ENCODE assay signal across 33 mouse cellular contexts in the genomic region with DNA sequence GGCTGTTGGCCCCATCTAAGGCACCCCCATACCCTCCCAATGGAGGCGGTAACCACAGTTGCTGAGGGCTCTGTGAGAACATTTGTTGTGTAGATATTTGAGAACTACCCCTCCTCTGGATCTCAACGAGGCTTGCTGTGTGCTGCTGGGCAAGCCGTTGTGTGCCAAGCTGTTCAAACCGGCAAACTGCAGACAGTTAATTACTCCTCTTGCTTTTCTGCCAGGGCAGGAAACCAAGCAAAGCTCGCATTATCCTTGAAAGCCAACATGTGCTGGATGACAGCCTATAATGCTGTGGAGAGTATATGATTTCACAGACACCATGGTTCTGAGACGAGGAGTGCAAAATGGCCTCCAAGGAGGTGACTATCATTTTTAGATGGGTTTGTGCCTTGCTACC. TPM values are rescaled to one million over a fixed set of nuclear protein-coding genes. Genes with fewer than 3 reads are reported as not detected.
DNase-seq lines count a peak whose midpoint lies in the region; ATAC-seq and TF ChIP-seq lines count a peak whose summit lies in the region.
"Had no signal": no experiment of that assay in that cellular context is flagged by ENCODE, and none has a peak within 500 bp of the region (broad histone marks: within the 10 kb centered on the region; RNA-seq: fewer than 3 reads in every experiment).

No protein-coding gene starts in this region.

- H3K36me3 ChIP-seq in hindbrain, postnatal 0 days (ENCODE audit: insufficient read depth, low read length), result no peaks in the 10 kb centered on the region
- H3K36me3 ChIP-seq in hindbrain, embryonic 12.5 days, result no peaks in the 10 kb centered on the region
- no peaks in the 10 kb centered on the region for H3K36me3 ChIP-seq in limb, embryonic 15.5 days
- H3K36me3 ChIP-seq in thymus, adult 2 months (ENCODE audit: control insufficient read depth, insufficient read depth, low read length), result no peaks in the 10 kb centered on the region
- H3K36me3 ChIP-seq: heart, embryonic 13.5 days; hindbrain, embryonic 10.5 days; kidney, embryonic 15.5 days; midbrain, embryonic 15.5 days had no signal

- H3K4me2 ChIP-seq in hindbrain, postnatal 0 days (ENCODE audit: low read depth, low read length), result no peak overlapping the region
- no peak overlapping the region for H3K4me2 ChIP-seq in hindbrain, embryonic 12.5 days (replicated peaks)
- no peak overlapping the region for H3K4me2 ChIP-seq in limb, embryonic 15.5 days
- H3K4me2 ChIP-seq: heart, embryonic 13.5 days; kidney, embryonic 15.5 days; midbrain, embryonic 15.5 days had no signal

- no peaks in the 10 kb centered on the region for H3K4me1 ChIP-seq in hindbrain, postnatal 0 days (ENCODE audit: insufficient read depth, low read length)
- no peaks in the 10 kb centered on the region for H3K4me1 ChIP-seq in hindbrain, embryonic 12.5 days
- no peaks in the 10 kb centered on the region for H3K4me1 ChIP-seq in limb, embryonic 15.5 days
- 0 out of 2 replicates have a peak, but pooled peaks cover 2% of the 10 kb centered on the region for H3K4me1 ChIP-seq in thymus, adult 2 months (replicated peaks; ENCODE audit: control insufficient read depth, insufficient read depth, low read length)
- H3K4me1 ChIP-seq: heart, embryonic 13.5 days; hindbrain, embryonic 10.5 days; kidney, embryonic 15.5 days; midbrain, embryonic 15.5 days had no signal

- no peaks in the 10 kb centered on the region for H3K9me3 ChIP-seq in hindbrain, postnatal 0 days (ENCODE audit: low read length)
- H3K9me3 ChIP-seq in hindbrain, embryonic 12.5 days (replicated peaks), result no peaks in the 10 kb centered on the region
- H3K9me3 ChIP-seq in limb, embryonic 15.5 days, result no peaks in the 10 kb centered on the region
- H3K9me3 ChIP-seq: heart, embryonic 13.5 days; hindbrain, embryonic 10.5 days; kidney, embryonic 15.5 days; midbrain, embryonic 15.5 days had no signal

- no peak for TF ChIP-seq CTCF in hindbrain, postnatal 0 days (IDR thresholded peaks at IDR 0.05; ENCODE audit: low read depth)
- TF ChIP-seq CTCF in thymus, adult 2 months (IDR thresholded peaks at IDR 0.05; ENCODE audit: borderline replicate concordance, control insufficient read depth, extremely low read depth, insufficient read depth, low read length, poor library complexity), result no peak

- H3K27me3 ChIP-seq in hindbrain, postnatal 0 days (ENCODE audit: insufficient read depth, low read length), result no peaks in the 10 kb centered on the region
- H3K27me3 ChIP-seq in hindbrain, embryonic 12.5 days, result no peaks in the 10 kb centered on the region
- no peaks in the 10 kb centered on the region for H3K27me3 ChIP-seq in limb, embryonic 15.5 days
- no peaks in the 10 kb centered on the region for H3K27me3 ChIP-seq in thymus, adult 2 months (ENCODE audit: control insufficient read depth, insufficient read depth, low read length)
- H3K27me3 ChIP-seq: CH12.LX; heart, embryonic 13.5 days; kidney, embryonic 15.5 days; midbrain, embryonic 15.5 days had no signal

- DNase-seq in cerebellum, postnatal 10 days, result peak; percentile 47 to 68
- no peak for DNase-seq in frontal cortex, postnatal 14 days (ENCODE audit: low spot score in 2 of 2)
- DNase-seq in hindbrain, postnatal 0 days (ENCODE audit: low spot score), result peak; percentile 21
- DNase-seq in thymus, adult 2 months, result no peak
- DNase-seq: adrenal gland, adult 2 months; adrenal gland, postnatal 36 days; cerebellum, adult 11 months; cerebellum, adult 9-11 months; gastrocnemius, postnatal 25 days; heart, adult 18-20 months; heart, postnatal 10 days; kidney, adult 18-20 months; kidney, postnatal 25 days; liver; lung, adult 2 months; lung, postnatal 10 days; right cerebral cortex, adult 18-20 months; thymus, postnatal 4 days had no signal

- H3K27ac ChIP-seq in hindbrain, postnatal 0 days, result no peak overlapping the region
- H3K27ac ChIP-seq in hindbrain, embryonic 12.5 days, result no peak overlapping the region
- no peak overlapping the region for H3K27ac ChIP-seq in limb, embryonic 15.5 days
- H3K27ac ChIP-seq in thymus, adult 2 months (ENCODE audit: control insufficient read depth, insufficient read depth, low read length), result no peak overlapping the region
- H3K27ac ChIP-seq: heart, embryonic 13.5 days; hindbrain, embryonic 10.5 days; kidney, embryonic 15.5 days; layer of hippocampus, adult 2 months; left cerebral cortex, adult 2 months; liver, embryonic 14.5 days; macrophage; midbrain, embryonic 15.5 days had no signal

- no peak overlapping the region for H3K9ac ChIP-seq in hindbrain, postnatal 0 days (replicated peaks; ENCODE audit: low read length)
- no peak overlapping the region for H3K9ac ChIP-seq in hindbrain, embryonic 12.5 days
- no peak overlapping the region for H3K9ac ChIP-seq in limb, embryonic 15.5 days
- H3K9ac ChIP-seq: heart, embryonic 13.5 days; kidney, embryonic 15.5 days; liver, embryonic 14.5 days; midbrain, embryonic 15.5 days had no signal

- no peak for ATAC-seq in cerebellum, adult (ENCODE audit: insufficient number of reproducible peaks, low FRiP score, low TSS enrichment)
- ATAC-seq in frontal cortex, adult (ENCODE audit: low TSS enrichment), result peak; percentile 34; the same call in 1 of the 2 replicates
- ATAC-seq in hindbrain, postnatal 0 days, result no peak
- ATAC-seq in hindbrain, embryonic 12.5 days (ENCODE audit: low FRiP score), result no peak
- 0 out of 2 replicates have a peak, but pooled peaks have one; percentile 12 for ATAC-seq in limb, embryonic 15.5 days (ENCODE audit: insufficient number of reproducible peaks, low FRiP score, low TSS enrichment, low read depth)
- ATAC-seq: activated CD4-positive, CD25-positive, alpha-beta regulatory T cell, adult 4 months; midbrain, embryonic 15.5 days had no signal

- WGBS in hindbrain, postnatal 0 days, result 61% methylated on average over 6 of the region's 6 CpGs
- 90% methylated on average over 6 of the region's 6 CpGs for WGBS in hindbrain, embryonic 12.5 days
- WGBS in limb, embryonic 15.5 days, result 69% methylated on average over 6 of the region's 6 CpGs
- 85% methylated on average over 6 of the region's 6 CpGs for WGBS in thymus, adult 2 months

- TF ChIP-seq POLR2A in thymus, adult 2 months (IDR thresholded peaks at IDR 0.05; ENCODE audit: control insufficient read depth, extremely low read depth, insufficient read depth, low read length, poor library complexity), result no peak

- H3K4me3 ChIP-seq in hindbrain, postnatal 0 days (ENCODE audit: low read length), result no peak overlapping the region
- H3K4me3 ChIP-seq in hindbrain, embryonic 12.5 days, result no peak overlapping the region
- no peak overlapping the region for H3K4me3 ChIP-seq in limb, embryonic 15.5 days
- no peak overlapping the region for H3K4me3 ChIP-seq in thymus, adult 2 months (ENCODE audit: control insufficient read depth, insufficient read depth, low read length)
- H3K4me3 ChIP-seq: heart, embryonic 13.5 days; hindbrain, embryonic 10.5 days; kidney, embryonic 15.5 days; layer of hippocampus, adult 2 months; left cerebral cortex, adult 2 months; midbrain, embryonic 15.5 days had no signal

RNA-seq across cellular contexts. Expression of gene Gng4, which starts 42.7 kb away (rescaled TPM):
- total RNA-seq in hindbrain, postnatal 0 days (2014; rRNA removed), result 137 and 142 TPM in 2 replicates
- 97.5 and 115 TPM in 2 replicates for polyA plus RNA-seq in hindbrain, postnatal 0 days (2015; fragmentation: Nextera tagmentation; extraction: Ambion mirVana)
- polyA plus RNA-seq in hindbrain, embryonic 12.5 days (2016; fragmentation: Nextera tagmentation; extraction: Ambion mirVana), result 6.2 and 6.9 TPM in 2 replicates
- polyA plus RNA-seq in limb, embryonic 15.5 days (2015; fragmentation: Nextera tagmentation; extraction: Ambion mirVana), result 27.6 and 32.6 TPM in 2 replicates
- polyA plus RNA-seq in thymus, adult 2 months (2012; rRNA removed), result 1.1 and 1.6 TPM in 2 replicates
- total RNA-seq: CH12.LX, ES-E14 had no signal

Comparison
In these comparisons a context has a peak if more than half of its experiments do, and no peak if none do; other contexts are left out.
1. DNase-seq: peak in cerebellum, postnatal 10 days (2 of 2) and hindbrain, postnatal 0 days (single experiment); none in frontal cortex, postnatal 14 days (0 of 2) and thymus, adult 2 months (single experiment).
2. ATAC-seq: peak in frontal cortex, adult (single experiment) and limb, embryonic 15.5 days (single experiment); none in cerebellum, adult (single experiment), hindbrain, postnatal 0 days (single experiment) and hindbrain, embryonic 12.5 days (single experiment).